In genomic region chr4:104043441-104043840, GRCm38 (mm10) we compare ENCODE assay signal across 19 mouse cellular contexts.
DNase-seq lines count a peak whose midpoint lies in the region; ATAC-seq lines count a peak whose summit lies in the region.
"Had no signal": no experiment of that assay in that cellular context is flagged by ENCODE, and none has a peak within 500 bp of the region (broad histone marks: within the 10 kb centered on the region; RNA-seq: fewer than 3 reads in every experiment).

No protein-coding gene starts in this region.

- H3K27ac ChIP-seq in forebrain, embryonic 15.5 days (replicated peaks), result no peak overlapping the region
- H3K27ac ChIP-seq in forebrain, embryonic 12.5 days, result no peak overlapping the region
- H3K27ac ChIP-seq: embryonic facial prominence, embryonic 10.5 days; gastrocnemius, adult 2 months; hindbrain, embryonic 15.5 days had no signal

- H3K9me3 ChIP-seq in forebrain, embryonic 15.5 days, result no peaks in the 10 kb centered on the region
- H3K9me3 ChIP-seq in forebrain, embryonic 12.5 days, result no peaks in the 10 kb centered on the region
- H3K9me3 ChIP-seq: embryonic facial prominence, embryonic 10.5 days; heart, embryonic 12.5 days; hindbrain, embryonic 15.5 days had no signal

- no peaks in the 10 kb centered on the region for H3K27me3 ChIP-seq in forebrain, embryonic 15.5 days
- no peaks in the 10 kb centered on the region for H3K27me3 ChIP-seq in forebrain, embryonic 12.5 days
- H3K27me3 ChIP-seq: CH12.LX; heart, embryonic 12.5 days; hindbrain, embryonic 15.5 days; Patski had no signal

- H3K4me1 ChIP-seq in forebrain, embryonic 15.5 days, result peaks cover 11% of the 10 kb centered on the region; the same call in 1 of the 2 replicates
- H3K4me1 ChIP-seq in forebrain, embryonic 12.5 days, result no peaks in the 10 kb centered on the region
- H3K4me1 ChIP-seq: embryonic facial prominence, embryonic 10.5 days; heart, embryonic 12.5 days; hindbrain, embryonic 15.5 days had no signal

- no peaks in the 10 kb centered on the region for H3K36me3 ChIP-seq in forebrain, embryonic 15.5 days
- no peaks in the 10 kb centered on the region for H3K36me3 ChIP-seq in forebrain, embryonic 12.5 days (replicated peaks)
- H3K36me3 ChIP-seq: embryonic facial prominence, embryonic 10.5 days; heart, embryonic 12.5 days; hindbrain, embryonic 15.5 days had no signal

- no peak overlapping the region for H3K9ac ChIP-seq in forebrain, embryonic 15.5 days (replicated peaks)
- no peak overlapping the region for H3K9ac ChIP-seq in forebrain, embryonic 12.5 days
- H3K9ac ChIP-seq: heart, embryonic 12.5 days; hindbrain, embryonic 15.5 days had no signal

- ATAC-seq in forebrain, embryonic 15.5 days (replicated peaks), result peak; percentile 79; the same call in 1 of the 2 replicates
- no peak for ATAC-seq in forebrain, embryonic 12.5 days (ENCODE audit: low FRiP score)
- ATAC-seq: activated CD4-positive, CD25-positive, alpha-beta regulatory T cell, adult 4 months; inflammation-experienced regulatory T-cells, adult 6 months; Patski had no signal

- peak; percentile 52 for DNase-seq in layer of hippocampus, adult 9-11 months
- DNase-seq in layer of hippocampus, adult 11-12 months (ENCODE audit: low spot score), result no peak
- peak; percentile 40 for DNase-seq in fat pad, adult 2 months (ENCODE audit: extremely low read depth, low read depth, low spot score)
- no peak for DNase-seq in adrenal gland, adult (ENCODE audit: inconsistent age in 2 of 2, low spot score in 1 of 2)
- DNase-seq: adrenal gland, adult 2 months; adrenal gland, postnatal 25 days; cerebellum, adult 2 months; cerebellum, postnatal 10 days; gastrocnemius, adult 2 months; gastrocnemius, postnatal 25 days had no signal

- no peak overlapping the region for H3K4me2 ChIP-seq in forebrain, embryonic 15.5 days (replicated peaks)
- H3K4me2 ChIP-seq in forebrain, embryonic 12.5 days, result no peak overlapping the region
- H3K4me2 ChIP-seq: heart, embryonic 12.5 days; hindbrain, embryonic 15.5 days had no signal

- no peak overlapping the region for H3K4me3 ChIP-seq in forebrain, embryonic 15.5 days
- no peak overlapping the region for H3K4me3 ChIP-seq in forebrain, embryonic 12.5 days (replicated peaks)
- H3K4me3 ChIP-seq: embryonic facial prominence, embryonic 10.5 days; gastrocnemius, adult 2 months; heart, embryonic 12.5 days; hindbrain, embryonic 15.5 days had no signal

- 31% methylated on average over 2 of the region's 2 CpGs for WGBS in forebrain, embryonic 15.5 days
- 51% methylated on average over 2 of the region's 2 CpGs for WGBS in forebrain, embryonic 12.5 days

Comparison
In these comparisons a context has a peak if more than half of its experiments do, and no peak if none do; other contexts are left out.
1. DNase-seq: peak in layer of hippocampus, adult 9-11 months (single experiment) and fat pad, adult 2 months (single experiment); none in layer of hippocampus, adult 11-12 months (single experiment) and adrenal gland, adult (0 of 2).